Mouse (Mus musculus): ENCODE measurements around the gene BC052040. TPM values are rescaled to one million over a fixed set of nuclear protein-coding genes. Genes with fewer than 3 reads are reported as not detected.
A peak's percentile ranks its signal among the peaks of the same experiment; 100 is the strongest.

BC052040 gene
- total and polyA plus RNA-seq, 3 experiments = 2.1 to 2.8 (median 2.3) TPM

DNA sequence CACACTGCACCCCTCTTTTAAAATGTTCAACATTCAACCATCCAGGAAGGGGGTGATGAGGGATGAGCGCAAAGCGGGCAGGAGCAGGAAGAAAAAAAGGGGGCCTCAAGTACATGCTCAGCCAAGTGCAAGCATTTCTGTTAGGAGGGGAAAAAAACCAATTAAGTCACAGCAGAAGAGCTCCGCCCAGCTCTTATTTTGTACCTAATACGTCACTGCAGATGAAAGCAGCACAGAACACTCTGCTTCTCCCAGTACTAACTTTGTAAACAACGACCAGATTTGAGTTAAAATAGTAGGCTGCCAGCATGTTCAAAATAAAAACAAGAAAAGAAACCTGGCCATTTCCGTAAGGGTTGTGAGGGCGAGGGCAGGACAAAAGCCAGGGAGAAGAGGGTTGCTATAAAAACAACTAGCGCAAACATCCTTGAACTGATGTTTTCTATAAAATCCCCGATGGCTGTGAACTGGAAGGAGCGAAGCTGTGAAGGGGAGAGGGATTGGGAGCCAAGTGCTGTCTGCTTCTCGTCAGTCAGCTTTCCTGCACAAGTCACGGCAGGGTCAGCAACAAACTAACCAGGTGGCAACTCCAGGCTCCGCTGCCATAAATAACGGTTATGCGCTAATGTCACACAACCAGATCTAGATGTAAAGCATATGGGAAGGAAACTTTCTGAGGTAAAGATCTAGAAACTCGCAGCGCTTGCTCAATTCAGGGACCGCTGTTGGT lies 2.2 kb upstream of the BC052040 start:
- WGBS = 54% methylated on average over 18 of the region's 18 CpGs
- no peak for TF ChIP-seq POLR2A (IDR thresholded peaks at IDR 0.05; ENCODE audit: insufficient read depth, low read depth, low read length)
- no peak for TF ChIP-seq CTCF (IDR thresholded peaks at IDR 0.05)
- TF ChIP-seq EP300 (IDR thresholded peaks at IDR 0.05; ENCODE audit: insufficient read depth, low read depth, low read length) = no peak
- Histone ChIP-seq H3K79me2 (replicated peaks; ENCODE audit: control insufficient read depth, insufficient read depth, low read length) (no peaks in the 10 kb centered on the region), H3K36me3 (ENCODE audit: control insufficient read depth, insufficient read depth, low read length) (no peaks in the 10 kb centered on the region), H3K27me3 (ENCODE audit: control insufficient read depth, insufficient read depth, low read length) (no peaks in the 10 kb centered on the region), H3K27ac (no peak overlapping the region), H3K9ac (ENCODE audit: low read depth, low read length) (no peak overlapping the region), H3K4me1 (ENCODE audit: control insufficient read depth, insufficient read depth, low read length) (peaks cover 1% of the 10 kb centered on the region), H3K4me3 (no peak overlapping the region)
- intact Hi-C loops (cut with DNase I) = no loop called here
- DNase-seq = no peak

DNA sequence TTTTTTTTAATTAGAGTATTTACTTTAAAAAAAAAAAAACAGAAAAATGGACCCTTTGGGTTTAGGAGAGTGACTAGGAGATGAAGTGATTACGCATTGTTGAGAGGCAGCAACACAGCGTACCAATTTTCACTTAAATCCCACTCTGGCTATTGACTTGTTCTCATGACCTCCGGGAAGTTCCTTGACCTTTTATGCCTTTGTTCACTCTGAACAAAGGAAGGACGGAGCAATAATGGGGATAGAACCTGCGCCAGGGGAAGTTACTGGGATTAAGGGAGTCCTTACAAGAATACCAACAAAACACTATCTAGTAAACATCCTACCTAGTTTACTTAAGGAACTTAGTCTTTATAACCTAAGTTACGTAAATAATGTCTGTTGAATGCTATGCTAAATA lies 1.5 kb upstream of the BC052040 start:
- 67% methylated on average over 6 of the region's 6 CpGs for WGBS
- Histone ChIP-seq H3K27ac (no peak overlapping the region), H3K9ac (ENCODE audit: low read depth, low read length) (no peak overlapping the region), H3K36me3 (ENCODE audit: control insufficient read depth, insufficient read depth, low read length) (no peaks in the 10 kb centered on the region), H3K79me2 (replicated peaks; ENCODE audit: control insufficient read depth, insufficient read depth, low read length) (no peaks in the 10 kb centered on the region), H3K4me3 (no peak overlapping the region), H3K4me1 (ENCODE audit: control insufficient read depth, insufficient read depth, low read length) (peaks cover 1% of the 10 kb centered on the region), H3K27me3 (ENCODE audit: control insufficient read depth, insufficient read depth, low read length) (no peaks in the 10 kb centered on the region)
- intact Hi-C loops (cut with DNase I) = loop anchor here (10.0 kb wide), 1 partner anchor 495 kb away; no protein-coding TSS in a partner anchor
- DNase-seq = no peak
- TF ChIP-seq CTCF (IDR thresholded peaks at IDR 0.05) (no peak), EP300 (IDR thresholded peaks at IDR 0.05; ENCODE audit: insufficient read depth, low read depth, low read length) (no peak), POLR2A (IDR thresholded peaks at IDR 0.05; ENCODE audit: insufficient read depth, low read depth, low read length) (no peak)

GRCm38 (mm10) chr2:115581989-115582608 lies 583 bp downstream of the BC052040 start:
- no peak for DNase-seq
- TF ChIP-seq EP300 (IDR thresholded peaks at IDR 0.05; ENCODE audit: insufficient read depth, low read depth, low read length) = no peak
- no peak for TF ChIP-seq POLR2A (IDR thresholded peaks at IDR 0.05; ENCODE audit: insufficient read depth, low read depth, low read length)
- 67% methylated on average over 10 of the region's 10 CpGs for WGBS
- Histone ChIP-seq H3K9ac (ENCODE audit: low read depth, low read length) (peak overlapping the region; percentile 61), H3K27ac (peak overlapping the region; percentile 80), H3K4me1 (ENCODE audit: control insufficient read depth, insufficient read depth, low read length) (peaks cover 1% of the 10 kb centered on the region), H3K4me3 (peak overlapping the region; percentile 67), H3K27me3 (ENCODE audit: control insufficient read depth, insufficient read depth, low read length) (no peaks in the 10 kb centered on the region), H3K36me3 (ENCODE audit: control insufficient read depth, insufficient read depth, low read length) (no peaks in the 10 kb centered on the region), H3K79me2 (replicated peaks; ENCODE audit: control insufficient read depth, insufficient read depth, low read length) (no peaks in the 10 kb centered on the region)
- intact Hi-C loops (cut with DNase I) = loop anchor here (10.0 kb wide), 1 partner anchor 493 kb away; no protein-coding TSS in a partner anchor

- DNase-seq = no peak
- intact Hi-C loops (cut with DNase I) = loop anchor here (10.0 kb wide), 1 partner anchor 491 kb away; no protein-coding TSS in a partner anchor
- no peak for TF ChIP-seq EP300 (IDR thresholded peaks at IDR 0.05; ENCODE audit: insufficient read depth, low read depth, low read length)
- TF ChIP-seq CTCF (IDR thresholded peaks at IDR 0.05) = no peak
- TF ChIP-seq POLR2A (IDR thresholded peaks at IDR 0.05; ENCODE audit: insufficient read depth, low read depth, low read length) = no peak
These were observed 2.3 kb downstream of the BC052040 start for GRCm38 (mm10) chr2:115583776-115584175.

DNA sequence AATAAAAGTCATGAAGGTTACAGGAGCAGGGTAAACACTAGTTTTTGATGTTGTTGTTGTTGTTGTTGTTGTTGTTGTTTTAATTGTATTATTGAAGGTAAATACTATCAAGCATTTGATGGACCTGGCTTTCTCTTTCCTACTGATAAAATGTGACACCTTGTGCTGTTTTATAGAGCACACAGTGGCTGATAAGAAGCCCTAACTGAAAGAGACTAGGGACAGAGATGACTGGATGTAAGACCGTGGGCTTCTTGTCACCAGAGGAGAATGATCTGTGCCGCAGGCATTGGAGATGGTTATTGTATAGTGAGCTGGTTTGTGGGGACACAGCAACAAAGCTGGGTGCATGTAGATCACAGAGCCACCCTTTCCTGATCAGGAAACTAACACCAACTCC lies 9.1 kb downstream of the BC052040 start:
- Histone ChIP-seq H3K36me3 (ENCODE audit: control insufficient read depth, insufficient read depth, low read length) (peaks cover 3% of the 10 kb centered on the region; the same call in 1 of the 2 replicates), H3K9ac (ENCODE audit: low read depth, low read length) (no peak overlapping the region), H3K79me2 (replicated peaks; ENCODE audit: control insufficient read depth, insufficient read depth, low read length) (no peaks in the 10 kb centered on the region), H3K4me1 (ENCODE audit: control insufficient read depth, insufficient read depth, low read length) (peaks cover 4% of the 10 kb centered on the region), H3K27ac (no peak overlapping the region), H3K4me3 (no peak overlapping the region), H3K27me3 (ENCODE audit: control insufficient read depth, insufficient read depth, low read length) (no peaks in the 10 kb centered on the region)
- DNase-seq = no peak
- intact Hi-C loops (cut with DNase I) = no loop called here
- 50% methylated on average over 2 of the region's 2 CpGs for WGBS
- TF ChIP-seq CTCF (IDR thresholded peaks at IDR 0.05) = no peak
- TF ChIP-seq POLR2A (IDR thresholded peaks at IDR 0.05; ENCODE audit: insufficient read depth, low read depth, low read length) = no peak
- TF ChIP-seq EP300 (IDR thresholded peaks at IDR 0.05; ENCODE audit: insufficient read depth, low read depth, low read length) = no peak

More at GRCm38 (mm10) chr2:115583776-115584175, 2.3 kb downstream of the BC052040 start:
- no peak overlapping the region for H3K27ac ChIP-seq
- H3K27me3 ChIP-seq (ENCODE audit: control insufficient read depth, insufficient read depth, low read length) = no peaks in the 10 kb centered on the region
- no peak overlapping the region for H3K4me3 ChIP-seq
- no peak overlapping the region for H3K9ac ChIP-seq (ENCODE audit: low read depth, low read length)
- no peaks in the 10 kb centered on the region for H3K79me2 ChIP-seq (replicated peaks; ENCODE audit: control insufficient read depth, insufficient read depth, low read length)
- peaks cover 1% of the 10 kb centered on the region for H3K4me1 ChIP-seq (ENCODE audit: control insufficient read depth, insufficient read depth, low read length)
- H3K36me3 ChIP-seq (ENCODE audit: control insufficient read depth, insufficient read depth, low read length) = no peaks in the 10 kb centered on the region

- Histone ChIP-seq H3K4me3 (no peak overlapping the region), H3K9ac (ENCODE audit: low read depth, low read length) (no peak overlapping the region), H3K27me3 (ENCODE audit: control insufficient read depth, insufficient read depth, low read length) (no peaks in the 10 kb centered on the region), H3K27ac (no peak overlapping the region), H3K36me3 (ENCODE audit: control insufficient read depth, insufficient read depth, low read length) (peaks cover 3% of the 10 kb centered on the region; the same call in 1 of the 2 replicates), H3K79me2 (replicated peaks; ENCODE audit: control insufficient read depth, insufficient read depth, low read length) (no peaks in the 10 kb centered on the region), H3K4me1 (ENCODE audit: control insufficient read depth, insufficient read depth, low read length) (peaks cover 4% of the 10 kb centered on the region)
- DNase-seq = peak; percentile 42 to 56
- WGBS = 29% methylated on average over 2 of the region's 2 CpGs
- TF ChIP-seq POLR2A (IDR thresholded peaks at IDR 0.05; ENCODE audit: insufficient read depth, low read depth, low read length) (no peak), EP300 (IDR thresholded peaks at IDR 0.05; ENCODE audit: insufficient read depth, low read depth, low read length) (0 out of 2 replicates have a peak, but pooled peaks have one; percentile 24)
- intact Hi-C loops (cut with DNase I) = no loop called here
These were observed 11.2 kb downstream of the BC052040 start for GRCm38 (mm10) chr2:115592651-115593119.

All from heart, adult 2 months (tissue).